Mouse (Mus musculus): ENCODE measurements around the gene Tnpo1. TPM values are rescaled to one million over a fixed set of nuclear protein-coding genes. Genes with fewer than 3 reads are reported as not detected.
A peak's percentile ranks its signal among the peaks of the same experiment; 100 is the strongest.

Tnpo1 gene
- polyA plus RNA-seq, 1 experiment from 2014 or later = 40.3 TPM

DNA sequence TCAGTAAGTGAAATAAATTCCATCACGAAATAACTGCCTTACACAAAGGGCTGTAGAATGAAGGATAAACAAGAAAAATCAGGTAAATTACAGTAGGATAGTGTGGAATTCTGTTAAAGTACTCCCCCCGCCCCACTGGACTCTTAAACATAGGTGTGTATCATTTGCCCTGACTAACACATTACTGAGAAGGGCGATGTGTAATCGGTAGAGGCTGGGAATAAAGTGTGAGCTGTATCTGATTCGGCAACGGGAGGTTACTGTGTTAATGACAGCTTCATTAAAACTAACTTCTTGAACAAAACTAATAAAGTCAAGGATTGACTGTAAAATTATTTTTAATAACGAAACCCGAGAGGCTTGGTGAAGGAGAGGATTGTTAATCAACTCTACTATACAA lies 34.7 kb downstream of the Tnpo1 start:
- Histone ChIP-seq H3K4me2 (ENCODE audit: low read depth, low read length) (peak overlapping the region; percentile 85), H3K36me3 (ENCODE audit: control insufficient read depth, insufficient read depth, low read length) (peaks cover 21% of the 10 kb centered on the region), H3K4me3 (ENCODE audit: low read depth, low read length) (peak overlapping the region; percentile 84), H3K4me1 (ENCODE audit: control insufficient read depth, insufficient read depth, low read length) (peaks cover 20% of the 10 kb centered on the region), H3K27me3 (replicated peaks; ENCODE audit: control insufficient read depth, insufficient read depth, low read length) (no peaks in the 10 kb centered on the region), H3K9ac (ENCODE audit: low read depth, low read length) (peak overlapping the region; percentile 90), H3K27ac (replicated peaks; ENCODE audit: low read depth, low read length) (peak overlapping the region; percentile 97; the same call in 1 of the 2 replicates), H3K9me3 (ENCODE audit: control insufficient read depth, low read length) (no peaks in the 10 kb centered on the region)
- DNase-seq (ENCODE audit: low spot score) (no peak), ATAC-seq (ENCODE audit: low read depth) (no peak)
- WGBS = 21% methylated on average over 8 of the region's 8 CpGs

DNA sequence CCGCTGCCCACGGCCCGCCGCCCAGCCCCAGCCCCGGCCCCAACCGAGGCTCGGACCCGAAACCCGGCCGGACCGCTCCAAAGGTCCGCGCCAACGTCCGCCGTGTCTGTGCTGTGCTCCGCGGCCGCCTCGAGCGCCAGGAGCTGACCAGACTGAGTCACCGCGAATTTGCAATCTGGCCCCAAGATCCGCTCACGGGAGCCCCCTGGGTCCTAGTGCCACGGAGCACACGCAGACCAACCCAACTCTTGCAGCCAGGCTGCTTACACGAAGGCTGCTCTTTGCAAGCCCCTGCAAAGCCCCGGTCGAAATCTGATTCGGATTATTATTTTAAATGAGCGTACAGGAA lies 35.3 kb downstream of the Tnpo1 start:
- Histone ChIP-seq H3K27me3 (replicated peaks; ENCODE audit: control insufficient read depth, insufficient read depth, low read length) (no peaks in the 10 kb centered on the region), H3K4me2 (ENCODE audit: low read depth, low read length) (peak overlapping the region; percentile 85), H3K9me3 (ENCODE audit: control insufficient read depth, low read length) (no peaks in the 10 kb centered on the region), H3K36me3 (ENCODE audit: control insufficient read depth, insufficient read depth, low read length) (peaks cover 26% of the 10 kb centered on the region), H3K4me3 (ENCODE audit: low read depth, low read length) (peak overlapping the region; percentile 84), H3K9ac (ENCODE audit: low read depth, low read length) (peak overlapping the region; percentile 90), H3K4me1 (ENCODE audit: control insufficient read depth, insufficient read depth, low read length) (peaks cover 20% of the 10 kb centered on the region), H3K27ac (replicated peaks; ENCODE audit: low read depth, low read length) (peak overlapping the region; percentile 97)
- ATAC-seq (ENCODE audit: low read depth) = peak; percentile 93
- peak; percentile 96 for DNase-seq (ENCODE audit: low spot score)
- WGBS = 0% methylated on average over 23 of the region's 32 CpGs

DNA sequence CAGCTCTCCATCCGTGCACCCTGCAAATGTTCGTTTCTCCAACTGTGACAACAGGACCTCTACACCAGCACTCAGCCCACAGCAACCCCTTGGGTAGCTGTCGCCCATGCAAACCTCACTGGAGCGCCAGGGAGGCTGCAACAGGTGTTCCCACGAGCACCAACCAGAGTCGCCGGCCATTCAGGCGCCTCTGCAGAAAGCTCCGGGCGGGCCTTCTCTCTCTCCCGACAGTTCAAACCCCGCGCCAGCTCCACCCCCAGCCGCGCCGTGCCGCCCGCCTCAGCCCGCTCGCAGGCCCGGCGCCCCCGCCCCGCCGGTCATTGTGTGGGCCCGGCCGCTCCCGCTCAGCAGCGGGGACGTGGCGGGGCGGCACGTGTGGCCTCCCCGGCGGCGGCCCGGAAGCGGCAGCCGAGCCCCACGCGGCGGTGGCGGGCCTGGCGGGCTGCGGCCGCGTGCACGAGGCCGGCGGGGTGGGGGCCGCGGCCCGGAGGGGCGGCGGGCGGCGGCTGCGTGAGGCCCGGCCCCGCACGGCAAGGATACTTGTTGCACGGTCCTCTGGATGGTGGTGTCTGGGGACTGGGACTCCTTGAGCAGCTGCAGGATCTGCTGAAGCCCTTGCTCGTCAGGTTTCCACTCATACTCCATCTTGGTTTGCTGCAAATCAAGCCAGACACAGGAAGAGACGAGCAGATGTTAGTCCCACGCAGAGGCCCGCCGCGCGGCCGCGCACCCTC lies 35.9 kb downstream of the Tnpo1 start:
- peak; percentile 75 for DNase-seq (ENCODE audit: low spot score)
- peak overlapping the region; percentile 90 for H3K9ac ChIP-seq (ENCODE audit: low read depth, low read length)
- H3K9me3 ChIP-seq (ENCODE audit: control insufficient read depth, low read length) = no peaks in the 10 kb centered on the region
- H3K27ac ChIP-seq (replicated peaks; ENCODE audit: low read depth, low read length) = peak overlapping the region; percentile 97
- peaks cover 20% of the 10 kb centered on the region for H3K4me1 ChIP-seq (ENCODE audit: control insufficient read depth, insufficient read depth, low read length)
- H3K4me2 ChIP-seq (ENCODE audit: low read depth, low read length) = peak overlapping the region; percentile 85
- 0% methylated on average over 10 of the region's 71 CpGs for WGBS
- peaks cover 31% of the 10 kb centered on the region for H3K36me3 ChIP-seq (ENCODE audit: control insufficient read depth, insufficient read depth, low read length)
- H3K27me3 ChIP-seq (replicated peaks; ENCODE audit: control insufficient read depth, insufficient read depth, low read length) = no peaks in the 10 kb centered on the region
- ATAC-seq (ENCODE audit: low read depth) = peak; percentile 77
- H3K4me3 ChIP-seq (ENCODE audit: low read depth, low read length) = peak overlapping the region; percentile 84

DNA sequence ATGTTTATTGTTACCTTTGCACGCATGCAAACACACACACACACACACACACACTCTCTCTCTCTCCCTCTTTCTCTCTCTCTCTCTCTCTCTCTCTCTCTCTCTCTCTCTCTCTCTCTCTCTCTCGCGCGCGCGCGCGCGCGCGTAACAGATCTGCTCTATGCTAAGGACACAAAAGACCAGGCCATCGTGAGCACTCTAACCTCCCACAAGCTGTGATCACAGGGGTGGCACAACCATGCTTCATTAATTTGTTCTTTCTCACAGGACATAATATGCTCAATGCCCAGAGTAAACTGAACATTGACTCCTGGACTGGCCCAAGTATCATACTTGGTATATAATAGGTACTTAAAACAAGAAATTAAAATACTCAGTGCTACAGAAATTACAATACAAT lies 37.0 kb downstream of the Tnpo1 start:
- Histone ChIP-seq H3K4me3 (ENCODE audit: low read depth, low read length) (peak overlapping the region; percentile 84; the same call in 1 of the 2 replicates), H3K27ac (replicated peaks; ENCODE audit: low read depth, low read length) (no peak overlapping the region), H3K4me1 (ENCODE audit: control insufficient read depth, insufficient read depth, low read length) (peaks cover 20% of the 10 kb centered on the region), H3K9ac (ENCODE audit: low read depth, low read length) (no peak overlapping the region), H3K36me3 (ENCODE audit: control insufficient read depth, insufficient read depth, low read length) (peaks cover 42% of the 10 kb centered on the region), H3K27me3 (replicated peaks; ENCODE audit: control insufficient read depth, insufficient read depth, low read length) (no peaks in the 10 kb centered on the region), H3K9me3 (ENCODE audit: control insufficient read depth, low read length) (no peaks in the 10 kb centered on the region), H3K4me2 (ENCODE audit: low read depth, low read length) (peak overlapping the region; percentile 85; the same call in 1 of the 2 replicates)
- no peak for DNase-seq (ENCODE audit: low spot score)
- ATAC-seq (ENCODE audit: low read depth) = no peak
- WGBS = 78% methylated on average over 11 of the region's 12 CpGs

DNA sequence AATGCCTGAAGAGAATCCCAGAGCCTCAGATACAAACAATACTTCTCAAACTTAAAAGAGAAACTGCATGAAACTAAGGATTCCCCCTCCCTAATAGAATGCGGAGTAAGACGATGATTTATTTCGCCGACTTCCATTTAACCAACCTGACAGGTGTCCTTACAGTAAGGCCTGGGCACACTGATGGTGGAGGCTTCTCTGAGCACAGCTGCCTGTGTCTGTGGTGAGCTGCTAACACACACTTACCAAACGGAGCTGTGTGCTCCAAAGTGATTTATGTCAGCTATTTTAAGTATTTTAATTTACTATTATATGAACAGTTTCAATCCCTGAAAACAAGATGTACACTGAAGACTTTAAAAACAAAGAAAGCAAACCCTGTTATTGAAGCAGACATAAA lies 42.4 kb downstream of the Tnpo1 start:
- Histone ChIP-seq H3K4me3 (ENCODE audit: low read depth, low read length) (no peak overlapping the region), H3K36me3 (ENCODE audit: control insufficient read depth, insufficient read depth, low read length) (peaks cover 86% of the 10 kb centered on the region), H3K27me3 (replicated peaks; ENCODE audit: control insufficient read depth, insufficient read depth, low read length) (no peaks in the 10 kb centered on the region), H3K9me3 (ENCODE audit: control insufficient read depth, low read length) (no peaks in the 10 kb centered on the region), H3K27ac (replicated peaks; ENCODE audit: low read depth, low read length) (no peak overlapping the region), H3K9ac (ENCODE audit: low read depth, low read length) (no peak overlapping the region), H3K4me1 (ENCODE audit: control insufficient read depth, insufficient read depth, low read length) (0 out of 2 replicates have a peak, but pooled peaks cover 2% of the 10 kb centered on the region), H3K4me2 (ENCODE audit: low read depth, low read length) (no peak overlapping the region)
- WGBS = 89% methylated on average over 5 of the region's 5 CpGs
- DNase-seq (ENCODE audit: low spot score) (no peak), ATAC-seq (ENCODE audit: low read depth) (no peak)

DNA sequence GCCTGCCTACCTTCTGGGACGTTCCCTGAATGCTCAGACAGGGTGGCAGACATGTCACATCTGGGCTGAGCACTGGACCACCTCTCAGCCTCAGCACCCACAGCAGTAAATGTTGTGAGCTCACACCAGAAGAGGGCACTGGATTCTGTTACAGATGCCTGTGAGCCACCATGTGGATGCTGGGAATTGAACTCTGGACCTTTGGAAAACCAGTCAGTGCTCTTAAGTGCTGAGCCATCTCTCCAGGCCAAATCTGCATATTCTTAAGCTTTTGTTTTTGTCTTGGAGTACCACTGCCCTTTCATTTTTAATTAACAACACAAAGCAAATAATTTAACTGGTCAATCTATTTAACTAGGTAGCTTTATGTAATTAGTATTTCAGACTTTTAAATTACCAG lies 44.2 kb downstream of the Tnpo1 start:
- H3K36me3 ChIP-seq (ENCODE audit: control insufficient read depth, insufficient read depth, low read length) = peaks cover 89% of the 10 kb centered on the region
- no peak overlapping the region for H3K27ac ChIP-seq (replicated peaks; ENCODE audit: low read depth, low read length)
- no peak overlapping the region for H3K9ac ChIP-seq (ENCODE audit: low read depth, low read length)
- no peak overlapping the region for H3K4me3 ChIP-seq (ENCODE audit: low read depth, low read length)
- DNase-seq (ENCODE audit: low spot score) (no peak), ATAC-seq (ENCODE audit: low read depth) (no peak)
- H3K4me1 ChIP-seq (ENCODE audit: control insufficient read depth, insufficient read depth, low read length) = no peaks in the 10 kb centered on the region
- no peak overlapping the region for H3K4me2 ChIP-seq (ENCODE audit: low read depth, low read length)
- no peaks in the 10 kb centered on the region for H3K27me3 ChIP-seq (replicated peaks; ENCODE audit: control insufficient read depth, insufficient read depth, low read length)
- WGBS = 82% methylated on average over 1 of the region's 1 CpGs
- H3K9me3 ChIP-seq (ENCODE audit: control insufficient read depth, low read length) = no peaks in the 10 kb centered on the region

DNA sequence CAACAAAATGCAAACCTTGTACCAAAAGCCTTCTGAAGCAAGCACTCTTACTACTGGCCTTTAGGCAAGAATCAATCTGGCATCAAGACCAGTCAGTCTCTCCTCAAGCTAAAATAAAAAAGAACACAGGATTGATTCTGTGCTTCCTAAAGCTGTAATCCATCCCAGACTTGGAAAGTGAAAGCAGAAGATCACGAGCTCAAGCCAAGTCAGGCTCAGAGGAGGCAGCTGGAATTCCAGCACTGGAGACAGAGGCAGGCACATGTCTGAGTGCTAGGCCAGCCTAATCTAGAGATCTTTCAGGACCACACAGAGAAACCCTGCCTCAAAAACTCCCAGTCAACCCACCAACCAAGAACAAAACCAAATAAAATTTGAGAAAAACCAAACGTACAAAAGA lies 45.8 kb downstream of the Tnpo1 start:
- Histone ChIP-seq H3K27ac (replicated peaks; ENCODE audit: low read depth, low read length) (no peak overlapping the region), H3K36me3 (ENCODE audit: control insufficient read depth, insufficient read depth, low read length) (peaks cover 82% of the 10 kb centered on the region), H3K9ac (ENCODE audit: low read depth, low read length) (no peak overlapping the region), H3K27me3 (replicated peaks; ENCODE audit: control insufficient read depth, insufficient read depth, low read length) (no peaks in the 10 kb centered on the region), H3K4me2 (ENCODE audit: low read depth, low read length) (no peak overlapping the region), H3K4me1 (ENCODE audit: control insufficient read depth, insufficient read depth, low read length) (no peaks in the 10 kb centered on the region), H3K4me3 (ENCODE audit: low read depth, low read length) (no peak overlapping the region), H3K9me3 (ENCODE audit: control insufficient read depth, low read length) (no peaks in the 10 kb centered on the region)
- DNase-seq (ENCODE audit: low spot score) = peak; percentile 44
- no peak for ATAC-seq (ENCODE audit: low read depth)
- 39% methylated on average over 2 of the region's 2 CpGs for WGBS

DNA sequence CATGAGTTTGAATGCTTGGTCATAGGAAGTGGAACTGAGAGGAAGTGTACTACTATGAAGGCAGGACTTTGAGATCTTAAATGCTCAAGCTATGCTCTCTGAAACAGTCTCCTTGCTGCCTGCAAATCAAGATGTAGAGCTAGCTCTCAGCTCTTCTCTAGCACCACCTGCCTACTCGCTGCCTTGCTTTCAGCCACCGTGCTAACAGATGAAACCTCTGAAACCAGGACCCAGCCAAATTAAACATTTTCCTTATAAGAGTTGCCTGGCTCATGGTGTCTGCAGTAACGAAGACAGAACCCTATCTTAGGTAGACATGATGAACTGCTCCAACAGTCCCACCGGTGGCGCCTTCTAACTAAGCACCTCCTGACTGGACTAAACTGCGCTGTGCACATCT lies 46.8 kb downstream of the Tnpo1 start:
- no peak overlapping the region for H3K27ac ChIP-seq (replicated peaks; ENCODE audit: low read depth, low read length)
- H3K9ac ChIP-seq (ENCODE audit: low read depth, low read length) = no peak overlapping the region
- H3K36me3 ChIP-seq (ENCODE audit: control insufficient read depth, insufficient read depth, low read length) = peaks cover 82% of the 10 kb centered on the region
- H3K9me3 ChIP-seq (ENCODE audit: control insufficient read depth, low read length) = no peaks in the 10 kb centered on the region
- H3K4me2 ChIP-seq (ENCODE audit: low read depth, low read length) = no peak overlapping the region
- 90% methylated on average over 6 of the region's 6 CpGs for WGBS
- no peaks in the 10 kb centered on the region for H3K4me1 ChIP-seq (ENCODE audit: control insufficient read depth, insufficient read depth, low read length)
- ATAC-seq (ENCODE audit: low read depth) = no peak
- H3K27me3 ChIP-seq (replicated peaks; ENCODE audit: control insufficient read depth, insufficient read depth, low read length) = no peaks in the 10 kb centered on the region
- H3K4me3 ChIP-seq (ENCODE audit: low read depth, low read length) = no peak overlapping the region
- DNase-seq (ENCODE audit: low spot score) = no peak

DNA sequence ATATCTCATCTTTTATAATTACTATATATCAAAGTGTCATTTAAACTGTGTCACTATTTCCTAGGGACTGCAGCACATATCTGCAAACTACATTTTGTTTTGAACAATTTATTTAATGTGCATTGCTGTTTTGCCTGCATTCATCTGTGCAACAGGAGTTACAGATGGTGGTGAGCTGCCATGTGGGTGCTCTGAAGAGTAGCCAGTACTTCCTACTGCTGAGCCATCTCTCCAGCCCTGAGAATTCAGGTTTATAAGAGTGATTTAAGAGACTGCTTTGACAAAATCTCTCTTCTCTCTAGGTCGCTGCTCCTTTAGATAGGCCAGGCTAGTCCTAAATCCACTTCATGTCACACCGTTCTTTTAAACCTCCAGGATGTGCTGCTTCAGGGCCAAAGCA lies 49.0 kb downstream of the Tnpo1 start:
- H3K9ac ChIP-seq (ENCODE audit: low read depth, low read length) = no peak overlapping the region
- H3K4me3 ChIP-seq (ENCODE audit: low read depth, low read length) = no peak overlapping the region
- DNase-seq (ENCODE audit: low spot score) = no peak
- no peaks in the 10 kb centered on the region for H3K4me1 ChIP-seq (ENCODE audit: control insufficient read depth, insufficient read depth, low read length)
- no peak for ATAC-seq (ENCODE audit: low read depth)
- H3K27ac ChIP-seq (replicated peaks; ENCODE audit: low read depth, low read length) = no peak overlapping the region
- peaks cover 81% of the 10 kb centered on the region for H3K36me3 ChIP-seq (ENCODE audit: control insufficient read depth, insufficient read depth, low read length)
- no peaks in the 10 kb centered on the region for H3K9me3 ChIP-seq (ENCODE audit: control insufficient read depth, low read length)
- H3K27me3 ChIP-seq (replicated peaks; ENCODE audit: control insufficient read depth, insufficient read depth, low read length) = no peaks in the 10 kb centered on the region
- WGBS = 94% methylated on average over 2 of the region's 2 CpGs
- no peak overlapping the region for H3K4me2 ChIP-seq (ENCODE audit: low read depth, low read length)

Data from embryonic facial prominence, embryonic 14.5 days (tissue).